Mouse (Mus musculus) midbrain, embryonic 10.5 days (tissue): ENCODE measurements at regions not wholly inside any gene's neighbourhood (a gene's known extent, or its start where the extent isn't known, plus 50 kb on each side); places are given as distances from the start of the nearest gene placed in this dataset.

Experiments
- DNase-seq: peaks from one replicate; pipeline ENCODE4 v3.0.0-alpha.2; 2017; ENCODE audit warnings: low spot score
- H3K27ac ChIP-seq: fragments of 300-500 bp; sonication (generic); replicated peaks from 2 replicates; pipeline ENCODE4 v1.5.1; 2016; ENCODE audit warnings: mild to moderate bottlenecking
- H3K27me3 ChIP-seq: fragments of 300-500 bp; sonication (generic); 2 replicates; pipeline ENCODE4 v1.6.1; 2016; ENCODE audit warnings: low read depth, mild to moderate bottlenecking; ENCODE audit not compliant: poor library complexity, severe bottlenecking
- H3K36me3 ChIP-seq: fragments of 300-500 bp; sonication (generic); 2 replicates; pipeline ENCODE4 v1.6.1; 2016; ENCODE audit warnings: mild to moderate bottlenecking, moderate library complexity
- H3K4me1 ChIP-seq: fragments of 300-500 bp; sonication (generic); 2 replicates; pipeline ENCODE4 v1.6.1; 2016
- H3K4me3 ChIP-seq: fragments of 300-500 bp; sonication (generic); 2 replicates; pipeline ENCODE4 v1.5.1; 2016; ENCODE audit warnings: mild to moderate bottlenecking, moderate library complexity
- H3K9me3 ChIP-seq: fragments of 300-500 bp; sonication (generic); replicated peaks from 2 replicates; pipeline ENCODE4 v1.6.1; 2016; ENCODE audit warnings: mild to moderate bottlenecking
- WGBS: fragments of 180-500 bp; shearing (Covaris S2); methylation state at CpG from one replicate; pipeline ENCODE4 v1.1.7; 2016; 5-methylcytosine and 5-hydroxymethylcytosine counted together

DNA sequence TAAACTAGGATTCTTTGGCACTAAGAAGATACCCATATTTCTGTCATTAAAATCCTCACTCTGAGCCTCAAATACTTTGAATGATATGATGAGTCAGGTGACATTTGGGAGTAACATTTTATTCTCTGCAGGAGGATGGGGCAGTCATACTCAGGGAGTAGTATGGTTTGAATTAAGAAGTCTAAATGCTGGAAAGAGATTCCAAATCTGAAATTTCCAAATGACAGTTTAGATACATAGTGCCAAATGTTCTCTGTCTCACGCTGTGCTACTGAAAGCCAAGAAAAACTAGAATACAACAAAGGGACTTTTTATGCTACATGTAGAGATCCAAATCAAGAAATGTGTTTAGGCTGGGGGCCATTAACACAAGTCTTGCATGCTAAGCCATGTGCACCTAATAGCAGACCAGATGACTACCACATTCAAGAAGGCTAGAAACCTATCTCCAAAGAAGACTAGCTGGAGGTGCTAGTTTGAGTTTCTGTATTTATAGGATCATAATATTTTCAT is 796.5 kb downstream of the Flrt2 start:
- Histone ChIP-seq H3K4me1 (no peaks in the 10 kb centered on the region), H3K27ac (no peak overlapping the region), H3K4me3 (no peak overlapping the region), H3K36me3 (no peaks in the 10 kb centered on the region), H3K27me3 (no peaks in the 10 kb centered on the region), H3K9me3 (no peaks in the 10 kb centered on the region)
- WGBS, result 93% methylated on average over 1 of the region's 1 CpGs
- no peak for DNase-seq

DNA sequence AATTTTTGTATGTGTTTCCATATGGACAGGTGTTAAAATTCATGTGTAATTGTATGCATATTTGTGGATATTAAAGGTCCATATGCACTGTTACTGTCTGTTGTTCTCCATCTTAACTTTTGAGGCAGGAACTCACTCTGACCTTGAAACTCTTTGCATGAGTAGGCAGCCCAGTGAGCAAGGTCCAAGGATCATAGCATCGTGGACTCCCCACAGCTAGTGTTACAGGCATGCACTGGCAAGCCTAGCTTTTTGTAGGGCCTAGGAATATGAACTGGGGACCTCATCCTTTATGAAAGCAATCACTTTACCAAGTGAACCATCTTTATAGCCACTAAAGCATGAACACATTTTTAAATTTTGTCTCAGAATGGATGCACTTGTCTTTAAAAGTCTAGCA is 817.6 kb downstream of the Flrt2 start:
- Histone ChIP-seq H3K36me3 (no peaks in the 10 kb centered on the region), H3K4me3 (no peak overlapping the region), H3K27ac (no peak overlapping the region), H3K9me3 (no peaks in the 10 kb centered on the region), H3K4me1 (no peaks in the 10 kb centered on the region), H3K27me3 (no peaks in the 10 kb centered on the region)
- 94% methylated on average over 1 of the region's 1 CpGs for WGBS
- no peak for DNase-seq

DNA sequence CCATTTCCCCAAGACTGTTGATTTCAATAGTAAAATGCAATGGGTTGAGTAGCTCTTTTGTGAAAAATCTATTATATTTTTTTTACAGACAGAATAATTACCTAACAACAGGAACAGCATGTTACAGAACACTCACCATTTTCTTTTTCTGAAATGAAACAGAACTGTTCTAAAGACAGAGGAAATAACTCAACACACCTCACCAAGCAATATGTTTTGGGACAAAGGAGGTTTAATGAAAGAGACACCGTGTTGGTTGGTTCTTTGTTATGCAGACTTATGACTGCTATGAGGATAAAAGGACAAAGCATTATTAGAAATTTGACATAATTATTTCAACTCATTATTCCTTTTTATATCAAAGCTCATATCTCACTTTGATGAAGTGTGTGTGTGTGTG is 866.8 kb downstream of the Flrt2 start:
- no peaks in the 10 kb centered on the region for H3K9me3 ChIP-seq
- 79% methylated on average over 1 of the region's 1 CpGs for whole genome bisulfite sequencing
- H3K27me3 ChIP-seq, result no peaks in the 10 kb centered on the region
- no peaks in the 10 kb centered on the region for H3K4me1 ChIP-seq
- H3K4me3 ChIP-seq, result no peak overlapping the region
- DNase-seq, result no peak
- no peaks in the 10 kb centered on the region for H3K36me3 ChIP-seq
- H3K27ac ChIP-seq, result no peak overlapping the region

DNA sequence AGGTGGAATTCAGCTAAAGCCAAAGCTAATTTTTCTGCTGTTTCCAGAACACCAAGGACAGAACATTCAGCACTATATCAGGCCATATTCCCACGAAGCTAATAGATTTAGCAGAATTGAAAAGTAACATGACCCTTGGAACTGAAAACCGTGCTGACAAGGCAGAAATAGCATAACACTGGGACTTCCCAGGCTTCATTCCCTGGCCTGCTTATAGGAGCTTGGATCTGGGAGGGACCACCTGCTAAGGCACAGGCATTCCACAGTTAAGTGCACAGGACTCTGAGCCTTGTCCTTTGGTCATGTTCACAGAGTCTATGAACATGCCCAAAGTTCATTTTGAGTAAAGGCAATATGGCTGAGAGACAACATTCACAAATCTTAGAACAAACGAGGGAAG is 902.8 kb downstream of the Flrt2 start:
- H3K36me3 ChIP-seq, result no peaks in the 10 kb centered on the region
- no peaks in the 10 kb centered on the region for H3K27me3 ChIP-seq
- 73% methylated on average over 3 of the region's 3 CpGs for WGBS
- peaks cover 3% of the 10 kb centered on the region; the same call in 1 of the 2 replicates for H3K9me3 ChIP-seq
- H3K27ac ChIP-seq, result no peak overlapping the region
- H3K4me1 ChIP-seq, result no peaks in the 10 kb centered on the region
- DNase-seq, result no peak
- H3K4me3 ChIP-seq, result no peak overlapping the region

DNA sequence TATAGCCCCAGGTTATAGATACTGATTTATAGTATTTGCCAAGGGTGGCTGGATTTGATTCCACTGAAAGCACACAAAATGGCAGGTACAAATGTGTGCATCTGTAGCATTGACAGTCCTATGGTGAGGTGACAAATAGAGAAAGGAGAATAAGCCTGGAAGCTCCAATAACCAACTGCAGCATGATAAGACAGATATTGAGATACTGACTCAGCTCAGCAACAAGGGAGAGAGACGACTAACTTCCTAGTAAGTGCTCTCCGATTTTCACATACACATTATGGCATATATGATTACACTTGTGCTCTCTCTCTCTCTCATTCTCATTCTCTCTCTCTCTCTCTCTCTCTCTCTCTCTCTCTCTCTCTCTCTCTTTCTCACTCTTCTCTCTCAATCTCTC is 923.1 kb downstream of the Flrt2 start:
- DNase-seq, result no peak
- Histone ChIP-seq H3K36me3 (no peaks in the 10 kb centered on the region), H3K4me3 (no peak overlapping the region), H3K27me3 (no peaks in the 10 kb centered on the region), H3K27ac (no peak overlapping the region), H3K9me3 (no peaks in the 10 kb centered on the region), H3K4me1 (no peaks in the 10 kb centered on the region)
- WGBS, result 95% methylated on average over 2 of the region's 2 CpGs

DNA sequence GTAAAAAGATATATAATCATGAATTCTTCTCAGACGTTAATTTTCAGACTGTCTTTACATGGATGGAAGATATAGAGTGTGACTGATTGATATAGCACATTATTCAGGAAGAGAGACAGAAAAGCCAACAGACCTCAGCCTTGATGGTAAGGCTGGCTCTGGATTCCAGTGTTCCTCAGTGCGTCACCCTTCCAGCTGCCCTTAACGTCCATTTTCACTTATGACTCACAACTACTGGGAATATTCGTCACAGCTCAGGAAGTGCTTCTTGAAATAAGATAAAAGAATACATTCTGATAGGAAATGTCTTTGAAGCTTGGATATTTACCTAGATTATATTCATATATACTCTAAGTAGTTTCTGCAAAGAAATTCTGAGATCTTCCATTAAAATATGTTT is 923.8 kb downstream of the Flrt2 start:
- Histone ChIP-seq H3K27ac (no peak overlapping the region), H3K9me3 (no peaks in the 10 kb centered on the region), H3K4me1 (no peaks in the 10 kb centered on the region), H3K4me3 (no peak overlapping the region), H3K36me3 (no peaks in the 10 kb centered on the region), H3K27me3 (no peaks in the 10 kb centered on the region)
- DNase-seq, result no peak
- WGBS, result 91% methylated on average over 4 of the region's 4 CpGs

DNA sequence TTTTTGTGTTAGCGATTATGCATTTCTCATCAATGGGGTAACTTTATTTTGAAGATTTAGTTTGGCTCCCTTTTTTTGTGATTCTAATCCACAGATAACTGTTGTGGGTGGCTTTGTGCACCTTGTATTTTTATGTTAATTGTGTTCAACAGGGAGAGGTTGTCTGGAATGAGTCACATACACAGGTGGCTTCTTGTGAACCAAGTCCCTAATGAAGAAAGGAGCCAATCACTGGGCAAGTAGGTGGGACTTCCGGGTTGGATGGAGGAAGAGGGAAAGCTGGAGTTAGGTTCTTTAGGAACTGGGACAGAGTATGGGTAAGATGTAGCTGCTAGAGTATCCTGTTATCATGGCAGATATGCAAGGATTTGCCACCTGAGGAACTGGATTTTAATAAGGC is 925.2 kb downstream of the Flrt2 start:
- H3K27ac ChIP-seq, result no peak overlapping the region
- 97% methylated on average over 2 of the region's 2 CpGs for WGBS
- no peaks in the 10 kb centered on the region for H3K4me1 ChIP-seq
- H3K4me3 ChIP-seq, result no peak overlapping the region
- no peaks in the 10 kb centered on the region for H3K9me3 ChIP-seq
- no peak for DNase-seq
- H3K27me3 ChIP-seq, result no peaks in the 10 kb centered on the region
- no peaks in the 10 kb centered on the region for H3K36me3 ChIP-seq
